In genomic region chr2:174470333-174470732, GRCm38 (mm10) we compare ENCODE assay signal across 25 mouse cellular contexts. TPM values are rescaled to one million over a fixed set of nuclear protein-coding genes. Genes with fewer than 3 reads are reported as not detected.
A peak's percentile ranks its signal among the peaks of the same experiment; 100 is the strongest.
DNase-seq lines count a peak whose midpoint lies in the region; ATAC-seq and TF ChIP-seq lines count a peak whose summit lies in the region.
"Had no signal": no experiment of that assay in that cellular context is flagged by ENCODE, and none has a peak within 500 bp of the region (broad histone marks: within the 10 kb centered on the region; RNA-seq: fewer than 3 reads in every experiment).

No protein-coding gene starts in this region.

- H3K27me3 ChIP-seq in liver, embryonic 15.5 days = no peaks in the 10 kb centered on the region
- no peaks in the 10 kb centered on the region for H3K27me3 ChIP-seq in forebrain, embryonic 11.5 days (ENCODE audit: control insufficient read depth, insufficient read depth, low read length)
- no peaks in the 10 kb centered on the region for H3K27me3 ChIP-seq in lung, postnatal 0 days (replicated peaks; ENCODE audit: insufficient read depth, low read length)
- H3K27me3 ChIP-seq: forebrain, embryonic 13.5 days; hindbrain, embryonic 15.5 days; limb, embryonic 13.5 days; midbrain, embryonic 15.5 days; neural tube, embryonic 15.5 days had no signal

- peak; percentile 23; the same call in 1 of the 2 replicates for ATAC-seq in common myeloid progenitor, adult 5-6 weeks (replicated peaks; ENCODE audit: low read depth, poor library complexity, severe bottlenecking)
- no peak for ATAC-seq in liver, embryonic 15.5 days (ENCODE audit: insufficient read depth)
- no peak for ATAC-seq in forebrain, embryonic 11.5 days (replicated peaks; ENCODE audit: low FRiP score)
- ATAC-seq in lung, postnatal 0 days = no peak
- ATAC-seq: forebrain, embryonic 13.5 days; intestine, embryonic 16.5 days; midbrain, embryonic 15.5 days had no signal

- H3K27ac ChIP-seq in liver, embryonic 15.5 days (replicated peaks) = 0 out of 2 replicates have a peak overlapping the region, but pooled peaks have one; percentile 90
- no peak overlapping the region for H3K27ac ChIP-seq in forebrain, embryonic 11.5 days (ENCODE audit: low read depth, low read length)
- H3K27ac ChIP-seq in lung, postnatal 0 days (ENCODE audit: low read length) = no peak overlapping the region
- H3K27ac ChIP-seq: forebrain, embryonic 13.5 days; hindbrain, embryonic 15.5 days; limb, embryonic 13.5 days; midbrain, embryonic 15.5 days; neural tube, embryonic 15.5 days had no signal

- DNase-seq in adrenal gland, postnatal 14 days = peak; percentile 55
- DNase-seq in adrenal gland, postnatal 25 days = no peak
- DNase-seq in CD4-positive helper T cell, adult 2 months (ENCODE audit: low read depth, low spot score) = peak; percentile 48
- no peak for DNase-seq in layer of hippocampus, adult 18-20 months (ENCODE audit: low spot score in 2 of 2)
- no peak for DNase-seq in forebrain, embryonic 11.5 days (ENCODE audit: low spot score)
- DNase-seq in lung, postnatal 0 days (ENCODE audit: low spot score) = no peak
- DNase-seq: cerebellum, adult 18-20 months; cerebellum, postnatal 25 days; gastrocnemius, postnatal 10 days; heart, adult 18-20 months; heart, postnatal 36 days; kidney, postnatal 4 days had no signal

- no peak overlapping the region for H3K9ac ChIP-seq in liver, embryonic 15.5 days
- no peak overlapping the region for H3K9ac ChIP-seq in forebrain, embryonic 11.5 days (ENCODE audit: low read length)
- no peak overlapping the region for H3K9ac ChIP-seq in lung, postnatal 0 days (replicated peaks; ENCODE audit: low read depth)
- H3K9ac ChIP-seq: forebrain, embryonic 13.5 days; hindbrain, embryonic 15.5 days; limb, embryonic 13.5 days; midbrain, embryonic 15.5 days; neural tube, embryonic 15.5 days had no signal

- H3K4me3 ChIP-seq in liver, embryonic 15.5 days (replicated peaks) = no peak overlapping the region
- no peak overlapping the region for H3K4me3 ChIP-seq in forebrain, embryonic 11.5 days (ENCODE audit: low read depth, low read length)
- no peak overlapping the region for H3K4me3 ChIP-seq in lung, postnatal 0 days (ENCODE audit: low read depth, low read length)
- H3K4me3 ChIP-seq: forebrain, embryonic 13.5 days; hindbrain, embryonic 15.5 days; limb, embryonic 13.5 days; midbrain, embryonic 15.5 days; myocyte; neural tube, embryonic 15.5 days had no signal

- TF ChIP-seq CTCF in lung, postnatal 0 days (IDR thresholded peaks at IDR 0.05) = no peak

- H3K4me2 ChIP-seq in liver, embryonic 15.5 days = peak overlapping the region; percentile 83
- no peak overlapping the region for H3K4me2 ChIP-seq in forebrain, embryonic 11.5 days (ENCODE audit: low read depth, low read length, severe bottlenecking)
- H3K4me2 ChIP-seq in lung, postnatal 0 days (replicated peaks; ENCODE audit: low read depth, low read length) = no peak overlapping the region
- H3K4me2 ChIP-seq: forebrain, embryonic 13.5 days; hindbrain, embryonic 15.5 days; limb, embryonic 13.5 days; midbrain, embryonic 15.5 days; neural tube, embryonic 15.5 days had no signal

- 12% methylated on average over 4 of the region's 4 CpGs for WGBS in liver, embryonic 15.5 days (ENCODE audit: insufficient replicate concordance)
- WGBS in forebrain, embryonic 11.5 days = 90% methylated on average over 4 of the region's 4 CpGs
- 45% methylated on average over 4 of the region's 4 CpGs for WGBS in lung, postnatal 0 days

- H3K4me1 ChIP-seq in liver, embryonic 15.5 days (replicated peaks) = peaks cover 47% of the 10 kb centered on the region
- peaks cover 4% of the 10 kb centered on the region; the same call in 1 of the 2 replicates for H3K4me1 ChIP-seq in forebrain, embryonic 11.5 days (replicated peaks; ENCODE audit: control insufficient read depth, insufficient read depth, low read length)
- H3K4me1 ChIP-seq in lung, postnatal 0 days (ENCODE audit: insufficient read depth, low read depth, low read length) = peaks cover 6% of the 10 kb centered on the region; the same call in 1 of the 2 replicates

- no peaks in the 10 kb centered on the region for H3K9me3 ChIP-seq in liver, embryonic 15.5 days (replicated peaks)
- H3K9me3 ChIP-seq in forebrain, embryonic 11.5 days (ENCODE audit: control insufficient read depth, low read length) = no peaks in the 10 kb centered on the region; the same call in 1 of the 2 replicates
- H3K9me3 ChIP-seq in lung, postnatal 0 days (ENCODE audit: low read length) = no peaks in the 10 kb centered on the region
- H3K9me3 ChIP-seq: forebrain, embryonic 13.5 days; hindbrain, embryonic 15.5 days; limb, embryonic 13.5 days; midbrain, embryonic 15.5 days; neural tube, embryonic 15.5 days had no signal

- peaks cover 64% of the 10 kb centered on the region for H3K36me3 ChIP-seq in liver, embryonic 15.5 days (replicated peaks)
- no peaks in the 10 kb centered on the region; the same call in 1 of the 2 replicates for H3K36me3 ChIP-seq in forebrain, embryonic 11.5 days (ENCODE audit: control insufficient read depth, insufficient read depth, low read length)
- H3K36me3 ChIP-seq in lung, postnatal 0 days (ENCODE audit: insufficient read depth, low read length) = no peaks in the 10 kb centered on the region

- TF ChIP-seq EP300 in lung, postnatal 0 days (IDR thresholded peaks at IDR 0.05) = no peak

RNA-seq across cellular contexts. Expression of gene Prelid3b, which starts 2.5 kb away (rescaled TPM):
- 177 and 185 TPM in 2 replicates for total RNA-seq in adrenal gland, postnatal 14 days (2021)
- 103 and 108 TPM in 2 replicates for total RNA-seq in adrenal gland, postnatal 25 days (2021)
- 130 and 142 TPM in 2 replicates for total RNA-seq in common myeloid progenitor, adult 5-6 weeks (2017)
- polyA plus RNA-seq in liver, embryonic 15.5 days (2015; fragmentation: Nextera tagmentation; extraction: Ambion mirVana) = 79.4 and 79.5 TPM in 2 replicates
- total RNA-seq in layer of hippocampus, adult 18-20 months (2021) = 10 to 100 TPM; 45.2 to 46.3 TPM
- polyA plus RNA-seq in forebrain, embryonic 11.5 days (2014; fragmentation: Nextera tagmentation; extraction: Ambion mirVana) = 127 and 132 TPM in 2 replicates
- polyA plus RNA-seq in lung, postnatal 0 days (2015; fragmentation: Nextera tagmentation; extraction: Ambion mirVana) = 64.9 and 68.9 TPM in 2 replicates

RNA-seq across cellular contexts. Expression of gene Atp5e, which starts 6.4 kb away (rescaled TPM):
- 463 and 499 TPM in 2 replicates for total RNA-seq in adrenal gland, postnatal 14 days (2021)
- total RNA-seq in adrenal gland, postnatal 25 days (2021) = 355 and 471 TPM in 2 replicates
- 252 and 315 TPM in 2 replicates for total RNA-seq in common myeloid progenitor, adult 5-6 weeks (2017)
- 313 and 380 TPM in 2 replicates for polyA plus RNA-seq in liver, embryonic 15.5 days (2015; fragmentation: Nextera tagmentation; extraction: Ambion mirVana)
- 100 to 1,000 TPM; 285 to 290 TPM for total RNA-seq in layer of hippocampus, adult 18-20 months (2021)
- polyA plus RNA-seq in forebrain, embryonic 11.5 days (2014; fragmentation: Nextera tagmentation; extraction: Ambion mirVana) = 600 and 613 TPM in 2 replicates
- polyA plus RNA-seq in lung, postnatal 0 days (2015; fragmentation: Nextera tagmentation; extraction: Ambion mirVana) = 591 and 652 TPM in 2 replicates

RNA-seq across cellular contexts. Expression of gene Tubb1, which starts 19.8 kb away (rescaled TPM):
- total RNA-seq in adrenal gland, postnatal 14 days (2021) = 1.0 and 2.7 TPM in 2 replicates
- total RNA-seq in adrenal gland, postnatal 25 days (2021) = 0.73 TPM in 1 of 2 replicates, not detected in the other
- total RNA-seq in common myeloid progenitor, adult 5-6 weeks (2017) = 2.0 TPM in 1 of 2 replicates, not detected in the other
- 23.9 and 26.9 TPM in 2 replicates for polyA plus RNA-seq in liver, embryonic 15.5 days (2015; fragmentation: Nextera tagmentation; extraction: Ambion mirVana)
- not detected for total RNA-seq in layer of hippocampus, adult 18-20 months (2021)
- 4.9 and 6.3 TPM in 2 replicates for polyA plus RNA-seq in forebrain, embryonic 11.5 days (2014; fragmentation: Nextera tagmentation; extraction: Ambion mirVana)
- polyA plus RNA-seq in lung, postnatal 0 days (2015; fragmentation: Nextera tagmentation; extraction: Ambion mirVana) = 10.5 and 11.3 TPM in 2 replicates
- total RNA-seq: layer of hippocampus, postnatal 10 days; left cerebral cortex, postnatal 10 days had no signal
- polyA plus RNA-seq: C2C12; frontal cortex, adult 2 months; myocyte had no signal

RNA-seq across cellular contexts. Expression of gene Ctsz, which starts 31.5 kb away (rescaled TPM):
- total RNA-seq in adrenal gland, postnatal 14 days (2021) = 154 and 160 TPM in 2 replicates
- total RNA-seq in adrenal gland, postnatal 25 days (2021) = 133 and 134 TPM in 2 replicates
- 104 and 125 TPM in 2 replicates for total RNA-seq in common myeloid progenitor, adult 5-6 weeks (2017)
- polyA plus RNA-seq in liver, embryonic 15.5 days (2015; fragmentation: Nextera tagmentation; extraction: Ambion mirVana) = 122 and 142 TPM in 2 replicates
- 10 to 100 TPM; 37.9 to 44.0 TPM for total RNA-seq in layer of hippocampus, adult 18-20 months (2021)
- 78.7 and 92.9 TPM in 2 replicates for polyA plus RNA-seq in forebrain, embryonic 11.5 days (2014; fragmentation: Nextera tagmentation; extraction: Ambion mirVana)
- 208 and 222 TPM in 2 replicates for polyA plus RNA-seq in lung, postnatal 0 days (2015; fragmentation: Nextera tagmentation; extraction: Ambion mirVana)

RNA-seq across cellular contexts. Expression of gene Nelfcd, which starts 54.7 kb away (rescaled TPM):
- 51.5 and 63.4 TPM in 2 replicates for total RNA-seq in adrenal gland, postnatal 14 days (2021)
- 61.9 and 63.7 TPM in 2 replicates for total RNA-seq in adrenal gland, postnatal 25 days (2021)
- total RNA-seq in common myeloid progenitor, adult 5-6 weeks (2017) = 39.3 and 43.1 TPM in 2 replicates
- polyA plus RNA-seq in liver, embryonic 15.5 days (2015; fragmentation: Nextera tagmentation; extraction: Ambion mirVana) = 71.7 and 79.6 TPM in 2 replicates
- total RNA-seq in layer of hippocampus, adult 18-20 months (2021) = 10 to 100 TPM; 50.3 to 51.2 TPM
- polyA plus RNA-seq in forebrain, embryonic 11.5 days (2014; fragmentation: Nextera tagmentation; extraction: Ambion mirVana) = 178 and 192 TPM in 2 replicates
- 54.3 and 59.1 TPM in 2 replicates for polyA plus RNA-seq in lung, postnatal 0 days (2015; fragmentation: Nextera tagmentation; extraction: Ambion mirVana)

Comparison
In these comparisons a context has a peak if more than half of its experiments do, and no peak if none do; other contexts are left out.
1. DNase-seq: peak in adrenal gland, postnatal 14 days (single experiment) and CD4-positive helper T cell, adult 2 months (single experiment); none in adrenal gland, postnatal 25 days (single experiment), layer of hippocampus, adult 18-20 months (0 of 2), forebrain, embryonic 11.5 days (single experiment) and lung, postnatal 0 days (single experiment).